Mouse (Mus musculus) ovary, adult 18-20 months (tissue): ENCODE measurements at regions not wholly inside any gene's neighbourhood (a gene's known extent, or its start where the extent isn't known, plus 50 kb on each side); places are given as distances from the start of the nearest gene placed in this dataset.
"Not testable (repeated sequence)": the region's sequence is repeated elsewhere in the genome, so short reads cannot be mapped to it uniquely, and the experiment has no call there.

Source experiments
- DNase-seq: peaks from one replicate; pipeline ENCODE4 v3.0.0; 2022; ENCODE audit warnings: low spot score, mixed read lengths

GRCm38 (mm10) chr5:117040878-117041277 is 75.0 kb downstream of the Suds3 start:
- DNase-seq = no peak

GRCm38 (mm10) chr5:117037261-117037660 is 78.7 kb downstream of the Suds3 start:
- DNase-seq = no peak

DNA sequence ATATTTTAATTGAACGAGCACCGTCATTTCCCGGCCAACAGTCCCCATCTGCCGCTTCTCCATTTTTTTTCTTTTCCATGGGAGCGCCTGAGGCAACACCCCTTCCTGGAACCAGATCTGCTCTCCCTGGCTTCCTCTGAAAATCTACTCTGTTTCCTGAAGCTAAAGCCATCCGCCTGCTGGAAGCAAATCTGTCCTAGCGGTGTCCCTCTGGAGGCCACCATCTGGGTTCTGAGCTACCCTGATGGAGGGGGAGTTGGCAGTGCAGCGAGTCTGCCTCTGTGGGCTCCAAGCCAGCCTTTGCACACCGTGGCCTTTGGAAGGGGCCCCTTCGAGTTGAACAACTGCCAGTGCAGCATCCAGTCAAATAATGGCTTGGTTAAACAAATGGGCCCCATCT is 83.8 kb downstream of the Suds3 start:
- DNase-seq = no peak

DNA sequence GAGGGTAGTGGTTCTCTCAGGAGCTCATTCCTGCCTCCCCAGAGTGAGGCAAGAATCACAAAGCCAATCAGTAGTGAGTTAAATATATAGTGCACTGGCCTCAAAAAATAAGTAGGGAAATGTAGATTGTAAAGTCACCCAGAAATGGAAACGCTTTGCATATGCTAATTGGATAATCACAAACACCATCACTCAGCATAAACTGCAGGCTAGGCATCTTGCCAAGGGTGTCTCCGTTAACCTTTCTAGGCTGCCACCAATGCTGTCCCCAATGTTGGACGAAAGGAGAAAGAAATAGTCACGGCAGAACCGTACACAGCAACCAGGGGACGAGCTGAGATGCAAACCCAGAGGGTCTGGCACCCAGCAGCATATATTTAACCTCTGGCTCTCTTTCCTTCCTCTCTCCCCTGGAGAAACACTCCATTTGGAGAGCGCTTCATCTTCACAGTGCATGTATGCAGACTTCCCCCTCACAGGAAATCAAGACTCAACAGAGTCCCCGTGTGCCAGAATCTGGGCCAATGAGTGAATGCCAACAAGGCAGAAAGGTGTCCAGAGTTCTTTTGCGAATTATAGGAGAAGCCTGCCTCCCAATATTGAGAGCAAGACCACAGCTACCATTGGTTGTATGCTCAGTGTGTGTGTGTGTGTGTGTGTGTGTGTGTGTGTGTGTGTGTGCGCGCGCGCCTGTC is 90.1 kb downstream of the Suds3 start:
- DNase-seq = no peak

- DNase-seq = no peak
Measured at GRCm38 (mm10) chr5:117018419-117019150, 97.3 kb downstream of the Suds3 start.

DNA sequence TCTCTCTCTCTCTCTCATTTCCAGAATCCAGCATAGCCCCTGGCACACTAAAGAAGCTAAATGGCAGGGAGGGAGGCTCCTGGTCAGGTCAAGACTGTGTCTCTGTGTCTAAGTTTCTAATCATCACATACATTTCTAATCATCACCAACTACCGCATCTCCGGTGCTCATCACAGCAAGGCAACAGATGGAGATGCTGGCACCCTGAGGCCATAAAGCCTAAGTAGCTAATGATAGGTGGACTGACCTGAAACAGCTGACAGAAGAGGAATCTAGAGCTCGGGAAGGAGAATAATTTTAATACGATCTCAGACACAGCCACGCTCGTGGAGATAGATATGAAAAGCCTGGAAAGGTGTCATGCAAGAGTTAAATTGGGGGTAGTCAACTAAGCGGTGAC is 104.8 kb downstream of the Suds3 start:
- no peak for DNase-seq

DNA sequence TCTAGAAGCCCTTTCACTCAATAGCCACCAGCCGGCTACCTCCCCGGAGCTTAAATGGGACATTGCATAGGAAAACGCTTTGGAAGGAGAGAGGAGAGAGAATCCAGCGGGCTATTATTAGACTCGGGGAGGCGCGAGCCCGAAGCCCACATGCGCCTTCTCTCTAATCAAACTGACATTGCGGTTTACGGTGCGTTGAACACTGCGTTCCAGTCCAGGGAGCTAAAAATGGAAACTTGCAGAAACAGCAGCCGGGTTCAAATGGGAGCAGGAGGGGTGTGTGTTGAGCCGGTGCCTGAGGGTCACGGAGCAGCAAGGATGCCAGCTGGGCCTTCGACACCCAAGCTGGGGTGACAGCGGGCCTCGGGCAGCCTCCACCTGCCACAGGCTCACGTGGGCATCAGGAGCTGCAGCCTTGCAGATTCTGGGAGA is 115.1 kb downstream of the Suds3 start:
- DNase-seq = no peak

GRCm38 (mm10) chr5:116994508-116994907 is 121.4 kb downstream of the Suds3 start:
- no peak for DNase-seq

DNA sequence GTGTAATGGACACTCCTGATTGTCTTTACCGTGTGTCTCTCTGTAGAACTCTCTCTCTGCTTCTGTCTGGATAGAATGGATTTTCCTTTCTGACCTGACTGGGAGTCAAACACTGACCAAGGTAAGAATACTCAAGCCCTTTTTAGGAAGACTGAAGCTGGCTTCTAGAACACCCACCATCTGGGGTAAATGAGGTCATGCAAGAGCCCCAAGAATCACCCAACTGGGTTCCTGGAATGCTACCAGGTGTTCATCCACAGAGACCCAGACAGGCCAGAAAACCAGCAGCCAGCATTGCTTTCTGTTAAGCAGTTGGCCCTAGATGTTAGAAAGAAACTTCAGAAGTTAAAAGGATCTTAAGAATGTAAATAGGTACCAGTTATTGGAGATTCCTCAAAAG is 122.2 kb downstream of the Suds3 start:
- no peak for DNase-seq

DNA sequence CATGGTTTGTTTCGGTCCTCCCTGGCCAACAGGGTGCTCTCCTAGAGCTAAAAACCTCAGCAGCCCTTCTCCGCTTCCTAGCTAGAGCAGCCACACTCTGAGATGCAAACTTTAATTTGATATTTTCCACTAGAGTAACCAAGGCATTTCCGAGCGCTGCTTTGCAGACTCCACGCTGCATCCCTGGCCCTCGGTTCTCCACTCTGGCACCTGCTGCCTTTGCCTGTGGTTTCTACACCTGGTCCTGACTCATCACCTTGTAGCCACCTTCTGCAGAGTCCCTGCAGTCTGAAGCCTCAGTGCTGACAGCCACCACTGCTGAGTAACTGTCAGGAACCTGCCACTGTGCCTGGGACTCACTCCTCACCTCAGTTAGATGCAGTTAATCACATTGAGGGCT is 124.5 kb downstream of the Suds3 start:
- DNase-seq = no peak

DNA sequence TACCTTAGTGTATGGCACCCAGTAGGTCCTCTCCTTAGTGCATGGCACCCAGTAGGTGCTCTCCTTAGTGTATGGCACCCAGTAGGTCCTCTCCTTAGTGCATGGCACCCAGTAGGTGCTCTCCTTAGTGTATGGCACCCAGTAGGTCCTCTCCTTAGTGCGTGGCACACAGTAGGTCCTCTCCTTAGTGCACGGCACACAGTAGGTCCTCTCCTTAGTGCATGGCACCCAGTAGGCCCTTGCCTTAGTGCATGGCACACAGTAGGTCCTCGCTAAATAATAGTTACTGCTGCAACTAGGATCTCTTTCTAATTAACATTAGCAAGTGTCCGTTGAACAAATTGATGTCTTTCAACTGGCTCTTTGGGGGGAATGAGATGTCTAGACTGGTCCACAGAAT is 144.4 kb downstream of the Suds3 start:
- not testable (repeated sequence) for DNase-seq

DNA sequence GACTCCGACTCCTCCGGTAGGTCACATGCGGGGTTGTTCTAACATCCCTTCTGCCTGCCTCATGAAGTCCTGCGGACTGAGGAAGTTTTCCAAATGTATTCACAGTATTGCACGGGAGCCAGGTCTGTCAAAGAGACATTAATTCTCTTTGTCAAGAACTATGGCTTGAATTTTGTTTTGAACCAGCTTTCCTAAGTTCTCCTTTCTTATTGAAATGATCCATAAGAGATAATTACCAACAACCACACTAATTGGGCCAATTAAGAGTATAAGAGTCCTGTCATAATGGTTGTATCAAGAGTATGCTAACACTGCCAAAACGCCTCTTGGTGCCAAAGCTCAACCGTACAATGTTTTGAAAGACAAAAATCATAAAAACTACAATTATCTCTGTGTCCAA is 151.7 kb downstream of the Suds3 start:
- DNase-seq = no peak

GRCm38 (mm10) chr5:116963106-116963505 is 152.8 kb downstream of the Suds3 start:
- DNase-seq = no peak

- no peak for DNase-seq
Measured at GRCm38 (mm10) chr5:116960041-116960440, 155.9 kb downstream of the Suds3 start.

DNA sequence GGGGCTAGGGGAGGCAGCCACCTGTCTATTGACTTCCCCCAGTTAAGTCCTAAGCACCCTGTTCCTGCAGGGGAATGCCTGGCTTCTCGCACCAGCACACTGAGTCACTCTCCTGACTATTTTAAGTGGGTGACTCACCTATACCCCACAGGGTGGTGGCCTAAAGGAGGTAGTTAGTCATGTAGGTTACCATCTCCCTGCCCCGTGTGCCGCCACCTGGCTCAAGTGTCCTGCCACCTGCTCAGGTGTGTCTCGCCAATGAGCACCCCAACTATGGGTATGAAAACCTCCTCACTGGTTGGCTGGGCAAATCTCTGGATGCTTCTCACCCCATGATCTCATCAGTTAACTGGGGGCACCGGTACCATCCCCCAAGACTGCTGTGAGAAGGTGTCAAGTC is 157.8 kb downstream of the Suds3 start:
- DNase-seq = no peak

DNA sequence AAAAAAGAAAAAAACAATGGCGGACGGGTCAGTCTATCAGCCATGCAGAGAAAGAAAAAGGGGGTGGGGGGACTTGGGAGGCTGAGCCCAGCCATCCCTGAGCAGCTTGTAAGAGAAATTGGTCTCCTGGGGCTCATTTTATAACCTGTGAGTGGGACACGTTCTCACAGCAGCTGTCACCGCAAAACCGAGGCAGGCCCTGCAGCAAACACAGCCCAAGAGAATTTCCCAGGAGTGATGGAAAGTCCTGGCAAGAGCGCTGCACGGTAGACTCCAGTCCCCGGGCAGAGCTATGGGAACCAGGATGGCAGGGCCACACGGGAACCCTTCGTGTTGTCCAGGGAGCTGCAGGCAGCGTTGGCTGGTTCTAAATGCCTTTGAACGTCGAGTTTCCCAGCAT is 159.3 kb downstream of the Suds3 start:
- DNase-seq = no peak

- no peak for DNase-seq
Measured at GRCm38 (mm10) chr5:116950280-116950881, 165.5 kb downstream of the Suds3 start.

DNA sequence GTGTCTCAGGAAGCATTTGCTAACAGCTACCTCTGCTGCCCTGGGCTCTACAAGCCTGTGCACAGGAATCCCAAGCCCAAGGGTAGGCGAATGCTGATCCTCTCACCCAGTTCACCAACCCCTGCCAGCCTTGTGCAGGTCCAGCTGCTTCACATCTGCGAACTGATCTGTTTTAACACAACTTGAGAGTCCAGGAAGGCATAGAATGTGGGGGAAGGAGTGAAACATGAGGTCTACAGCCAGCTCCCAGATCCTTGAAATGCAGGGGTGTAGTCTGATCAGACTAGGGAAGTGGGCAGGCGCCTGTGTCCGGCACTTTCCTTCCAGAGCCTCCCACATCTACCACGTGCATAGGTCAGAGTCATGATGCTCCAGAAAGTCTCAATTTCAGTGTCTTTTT is 181.3 kb downstream of the Suds3 start:
- no peak for DNase-seq

GRCm38 (mm10) chr5:116934151-116934550 is 181.8 kb downstream of the Suds3 start:
- DNase-seq = no peak

DNA sequence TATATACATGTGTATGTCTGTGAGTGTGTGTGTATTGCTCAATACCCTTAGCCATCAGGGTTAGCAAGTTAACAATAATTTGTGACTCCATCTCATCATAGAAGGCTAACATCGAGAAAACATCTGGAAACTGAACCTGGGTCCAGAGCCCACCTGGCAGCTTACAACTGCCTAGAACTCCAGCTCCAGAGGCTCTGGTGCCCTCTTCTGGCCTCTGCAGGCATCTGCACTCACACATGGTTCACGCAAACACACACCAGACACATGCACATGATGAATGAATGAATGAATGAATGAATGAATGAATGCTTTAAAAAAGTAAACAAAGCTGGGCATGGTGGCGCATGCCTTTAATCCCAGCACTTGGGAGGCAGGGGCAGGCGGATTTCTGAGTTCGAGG is 182.8 kb downstream of the Suds3 start:
- DNase-seq = no peak

DNA sequence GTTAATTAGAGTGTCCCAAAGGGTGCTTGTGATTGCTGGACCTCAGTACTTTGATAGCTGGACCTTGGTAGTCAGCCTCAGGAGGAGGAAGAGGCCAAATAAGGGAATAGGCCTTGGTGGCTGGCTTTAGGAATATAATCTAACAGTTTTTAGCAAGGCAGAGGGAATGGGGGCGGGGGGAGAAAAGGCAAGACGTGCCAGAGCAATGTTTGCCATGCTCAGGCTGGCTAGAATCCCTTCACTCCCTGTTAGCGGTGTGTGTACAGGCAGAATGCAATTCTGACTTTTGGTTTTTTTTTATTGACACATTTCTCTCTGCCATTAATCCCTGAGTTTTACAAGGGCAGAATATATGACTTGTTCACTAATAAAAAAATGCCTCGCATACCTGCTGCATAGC is 192.2 kb downstream of the Suds3 start:
- no peak for DNase-seq

DNA sequence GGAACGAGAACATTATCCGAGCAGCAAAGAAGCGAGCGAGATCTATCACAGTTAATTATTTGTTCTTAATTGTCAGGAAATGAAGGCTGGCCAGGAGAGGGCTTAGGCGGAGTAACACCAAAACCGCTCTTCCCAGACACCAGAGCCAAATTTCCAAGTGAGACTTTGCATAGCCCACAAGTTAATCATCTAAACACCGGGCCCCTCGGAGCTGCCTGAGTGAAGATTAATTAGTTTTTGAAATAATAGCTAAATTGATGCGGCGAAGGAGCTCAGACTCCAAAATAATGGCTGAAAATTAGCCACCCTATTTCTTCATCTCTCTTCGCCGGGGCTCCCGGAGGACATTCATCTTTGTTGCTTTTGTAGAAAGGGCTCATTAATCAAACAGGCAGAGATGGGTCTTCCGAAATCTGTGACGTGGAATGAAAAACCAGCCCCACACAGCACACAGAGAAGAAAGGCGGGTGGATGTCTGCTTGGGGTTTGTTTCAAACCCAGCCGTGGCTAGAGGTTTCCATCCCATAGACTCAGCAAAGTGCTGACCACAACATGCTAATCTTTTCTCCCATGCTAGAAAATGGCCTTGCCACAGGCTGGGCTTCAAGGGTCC is 193.7 kb downstream of the Suds3 start:
- no peak for DNase-seq

DNA sequence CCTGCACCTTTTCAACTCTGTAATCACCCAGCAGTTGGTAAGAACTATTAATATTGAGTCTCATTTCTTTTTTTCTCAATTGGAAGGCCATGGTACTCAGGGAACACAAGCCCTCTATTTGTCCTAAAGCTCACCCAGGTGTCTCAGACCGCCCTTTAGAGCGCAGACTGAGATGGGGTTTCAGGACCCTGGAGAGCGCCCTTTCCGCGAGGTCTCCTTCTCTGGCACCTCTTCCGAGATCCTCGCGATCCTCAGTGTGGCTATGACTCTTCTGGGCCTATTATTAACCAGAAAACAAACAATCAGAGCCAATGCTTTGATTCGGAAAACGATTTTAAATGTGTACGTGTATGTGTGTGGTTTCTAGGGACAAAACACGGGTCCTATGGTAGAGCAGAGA is 201.0 kb downstream of the Suds3 start:
- no peak for DNase-seq
